Mouse (Mus musculus) right cerebral cortex, adult 18-20 months (tissue): ENCODE data around the gene Otud1.

Experiments used
- DNase-seq: peaks from one replicate; pipeline ENCODE4 v3.0.0; 2022; ENCODE audit warnings: mixed read lengths

The Otud1 gene

GRCm38 (mm10) chr2:19657158-19657874 lies at the start of gene Otud1:
Gene Otud1 (plus strand): TSS chr2:19657752.
- peak; percentile 98 for DNase-seq

GRCm38 (mm10) chr2:19607852-19608251 lies 49.7 kb upstream of the Otud1 start:
- DNase-seq: no peak

DNA sequence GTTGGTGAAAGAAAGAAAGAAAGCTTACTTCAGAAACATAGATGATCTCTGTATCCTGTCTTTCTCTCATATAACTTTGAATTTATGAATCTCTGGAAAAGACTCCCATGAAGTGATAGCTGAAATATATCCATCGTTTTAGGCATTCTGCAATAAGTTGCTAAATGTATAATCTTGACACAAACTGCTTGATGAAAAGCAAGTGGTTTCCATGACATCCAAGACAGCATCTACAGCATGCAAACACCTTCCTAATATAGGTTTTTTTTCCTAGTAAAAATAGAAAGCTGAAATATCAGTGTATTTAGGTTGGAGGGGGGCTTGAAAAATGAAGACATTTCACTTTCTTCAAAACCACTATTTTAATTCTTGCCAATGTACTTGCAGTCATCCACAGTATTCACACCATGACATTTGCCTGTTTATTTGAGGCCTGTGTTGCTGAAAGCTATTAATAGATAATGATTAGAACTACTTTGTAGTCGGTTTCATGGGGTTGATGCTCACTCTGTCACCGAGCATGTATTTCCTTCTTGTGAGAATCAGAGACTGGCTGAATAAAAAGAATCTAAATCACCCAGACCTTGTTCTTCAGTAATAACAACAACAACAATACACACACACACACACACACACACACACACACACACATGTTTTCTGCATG lies 49.0 kb upstream of the Otud1 start:
- no peak for DNase-seq

GRCm38 (mm10) chr2:19622041-19622440 lies 35.5 kb upstream of the Otud1 start:
- no peak for DNase-seq

GRCm38 (mm10) chr2:19627044-19627443 lies 30.5 kb upstream of the Otud1 start:
- DNase-seq: no peak

DNA sequence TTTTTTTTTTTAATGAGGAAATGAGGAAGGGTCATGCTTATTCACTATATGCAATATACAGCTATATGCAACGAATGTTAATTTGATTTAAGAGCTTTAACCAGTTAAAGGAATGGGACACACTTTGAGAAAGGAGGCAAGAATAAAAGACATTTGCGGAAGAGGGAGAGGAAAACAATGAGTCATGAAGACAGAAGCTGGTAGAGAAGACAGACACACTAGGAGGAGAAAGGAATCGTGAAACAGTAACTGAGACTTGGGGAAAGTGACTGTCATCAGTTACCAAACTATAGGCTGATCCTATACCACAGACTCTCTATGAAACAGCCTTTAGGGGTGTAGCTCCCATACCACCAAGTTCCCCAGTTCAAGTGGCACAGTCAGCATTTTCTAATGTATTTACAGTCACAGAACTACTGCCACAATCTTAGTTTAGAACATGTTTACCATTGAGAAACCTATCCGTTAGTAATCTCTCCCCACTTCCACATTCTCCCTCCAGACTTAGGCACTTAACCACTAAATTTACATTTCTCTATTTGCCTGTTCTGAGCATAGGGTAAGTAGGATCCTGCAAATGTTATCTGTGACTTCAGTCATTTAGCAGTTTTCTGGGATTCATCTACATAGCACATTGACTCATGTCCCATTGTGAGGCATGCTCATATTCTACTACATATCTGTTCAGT lies 29.5 kb upstream of the Otud1 start:
- DNase-seq: no peak

- no peak for DNase-seq
Observed at GRCm38 (mm10) chr2:19630544-19630943, 27.0 kb upstream of the Otud1 start.

DNA sequence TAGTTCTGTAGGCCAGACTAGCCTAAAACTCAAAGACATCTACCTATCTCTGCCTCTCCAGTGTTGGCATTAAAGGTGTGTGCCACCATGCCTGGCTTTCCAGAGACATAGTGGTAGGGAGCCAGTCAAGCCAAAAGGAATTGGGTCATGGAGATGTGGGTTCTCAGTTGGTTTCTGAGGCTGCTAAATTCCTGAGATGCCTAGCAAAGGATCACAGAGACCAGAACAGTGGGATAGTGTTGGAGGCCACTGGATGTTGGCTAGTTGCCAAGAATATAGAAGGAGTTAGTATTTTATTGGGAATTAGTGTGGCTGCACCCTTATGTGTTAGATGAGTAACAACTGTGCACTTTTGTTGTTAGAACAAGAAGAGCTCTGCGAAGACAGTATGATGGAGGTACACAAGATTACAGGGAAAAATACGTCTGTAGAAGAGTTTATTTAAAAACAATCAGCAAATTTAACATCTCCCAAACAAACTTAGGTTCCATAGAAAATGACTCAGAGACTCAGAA lies 24.1 kb upstream of the Otud1 start:
- no peak for DNase-seq

- DNase-seq: no peak
Observed at GRCm38 (mm10) chr2:19645182-19645581, 12.4 kb upstream of the Otud1 start.

DNA sequence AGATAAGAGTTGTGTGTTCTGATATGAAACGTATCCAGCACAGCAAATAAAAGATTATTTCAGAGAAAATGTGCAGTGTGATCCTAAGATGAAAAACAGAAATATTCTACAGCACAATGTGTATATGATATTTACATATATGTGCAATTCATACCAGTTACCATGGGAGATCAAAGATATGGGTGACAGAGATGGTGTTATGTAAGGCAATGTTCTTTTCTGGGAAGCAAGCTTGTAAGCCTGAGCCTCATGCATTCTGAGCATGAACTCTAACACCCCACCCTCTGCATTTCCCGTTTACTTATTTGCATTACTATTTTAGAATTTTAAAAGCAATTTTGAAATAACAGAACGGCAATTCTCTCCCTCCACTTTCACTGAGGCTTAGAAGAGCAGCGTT lies 11.4 kb upstream of the Otud1 start:
- DNase-seq: no peak

GRCm38 (mm10) chr2:19646910-19647309 lies 10.6 kb upstream of the Otud1 start:
- DNase-seq: peak; percentile 58

DNA sequence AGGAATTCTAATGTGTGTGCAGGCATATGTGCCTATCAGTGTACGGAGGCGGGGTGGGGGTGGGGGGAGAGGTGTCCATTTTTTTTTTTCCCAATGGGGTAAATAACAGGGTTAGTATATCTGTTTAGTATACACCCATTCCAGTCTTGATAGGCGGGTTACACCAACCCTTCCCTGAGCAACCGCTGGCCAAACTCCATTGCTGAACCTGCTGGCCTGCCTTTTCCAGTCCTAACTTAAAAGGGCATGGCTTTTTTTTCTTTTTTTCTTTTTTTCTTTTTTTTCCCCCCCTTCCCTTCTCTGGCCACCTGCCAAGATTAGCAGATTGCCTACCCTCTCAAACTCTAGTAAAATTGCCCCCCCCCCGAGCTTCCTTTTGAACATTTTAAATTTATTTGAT lies 1.1 kb upstream of the Otud1 start:
- no peak for DNase-seq

DNA sequence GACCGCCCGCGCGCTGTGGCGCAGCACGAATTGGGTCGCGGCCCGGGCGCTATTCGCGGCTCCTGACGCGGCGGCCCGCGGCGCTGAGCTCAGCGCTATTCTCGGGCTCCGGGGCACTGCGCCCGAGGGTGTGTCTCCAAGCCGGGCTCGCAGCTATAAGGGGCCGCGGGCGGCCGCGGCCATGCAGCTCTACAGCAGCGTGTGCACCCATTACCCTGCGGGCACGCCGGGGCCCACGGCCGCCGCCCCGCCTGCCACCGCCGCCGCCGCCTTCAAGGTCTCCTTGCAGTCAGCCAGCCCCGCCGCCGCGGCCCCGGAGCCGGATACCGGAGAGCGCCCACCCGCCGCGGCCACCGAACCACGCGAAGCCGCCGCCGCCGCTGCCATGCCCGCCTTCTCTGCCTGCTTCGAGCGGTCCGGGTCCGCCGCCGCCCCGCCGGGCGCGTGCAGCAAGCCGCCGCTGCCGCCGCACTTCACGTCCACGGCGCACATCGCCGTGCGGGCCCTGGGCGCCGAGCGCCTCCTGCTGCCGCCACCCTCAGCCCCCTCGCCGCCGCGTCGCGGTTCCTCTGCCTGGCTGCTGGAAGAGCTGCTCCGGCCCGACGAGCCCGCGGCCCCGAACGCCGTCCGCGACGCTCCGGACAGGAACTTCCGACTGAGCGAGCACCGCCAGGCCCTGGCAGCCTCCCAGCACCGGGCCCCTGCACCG lies 483 bp downstream of the Otud1 start:
- DNase-seq: peak; percentile 65

DNA sequence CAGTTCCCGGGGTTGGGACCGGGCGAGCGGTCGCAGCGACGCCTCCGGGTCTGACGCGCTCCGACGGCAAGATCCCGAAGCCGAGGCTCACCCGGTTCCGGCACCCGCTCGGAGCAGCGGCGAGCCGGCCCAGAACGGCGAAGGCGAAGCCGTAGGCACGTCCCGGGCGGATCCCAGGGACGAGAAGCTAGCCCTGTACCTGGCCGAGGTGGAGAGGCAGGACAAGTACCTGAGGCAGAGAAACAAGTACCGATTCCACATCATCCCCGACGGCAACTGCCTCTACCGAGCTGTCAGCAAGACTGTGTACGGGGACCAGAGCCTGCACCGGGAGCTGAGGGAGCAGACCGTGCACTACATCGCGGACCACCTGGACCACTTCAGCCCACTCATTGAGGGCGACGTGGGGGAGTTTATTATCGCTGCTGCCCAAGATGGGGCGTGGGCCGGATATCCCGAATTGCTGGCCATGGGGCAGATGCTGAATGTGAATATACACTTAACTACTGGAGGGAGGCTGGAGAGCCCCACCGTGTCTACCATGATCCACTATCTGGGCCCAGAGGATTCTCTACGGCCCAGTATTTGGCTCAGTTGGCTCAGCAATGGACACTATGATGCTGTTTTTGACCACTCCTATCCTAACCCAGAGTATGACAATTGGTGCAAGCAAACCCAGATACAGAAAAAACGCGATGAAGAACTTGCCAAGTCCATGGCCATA lies 1.3 kb downstream of the Otud1 start:
- DNase-seq: peak; percentile 30

DNA sequence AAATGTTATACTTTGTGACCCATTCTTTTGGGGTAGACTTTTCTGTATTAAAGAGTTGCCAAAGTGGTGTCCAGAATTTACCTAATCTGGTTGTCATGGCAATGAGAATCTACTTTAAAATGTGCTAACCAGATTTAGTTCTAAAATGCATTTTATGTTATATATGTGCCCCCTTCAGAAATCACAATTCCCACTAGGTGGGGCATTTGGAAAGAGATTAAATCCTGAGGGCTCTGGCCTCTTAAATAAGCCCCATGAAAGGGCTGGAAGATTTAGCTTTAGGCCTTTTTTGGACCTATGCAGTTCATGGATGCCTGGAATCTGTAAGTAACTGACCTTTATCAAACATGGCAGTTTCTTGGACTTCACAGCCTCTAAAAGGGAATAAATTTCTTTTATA lies 3.3 kb downstream of the Otud1 start:
- no peak for DNase-seq

DNA sequence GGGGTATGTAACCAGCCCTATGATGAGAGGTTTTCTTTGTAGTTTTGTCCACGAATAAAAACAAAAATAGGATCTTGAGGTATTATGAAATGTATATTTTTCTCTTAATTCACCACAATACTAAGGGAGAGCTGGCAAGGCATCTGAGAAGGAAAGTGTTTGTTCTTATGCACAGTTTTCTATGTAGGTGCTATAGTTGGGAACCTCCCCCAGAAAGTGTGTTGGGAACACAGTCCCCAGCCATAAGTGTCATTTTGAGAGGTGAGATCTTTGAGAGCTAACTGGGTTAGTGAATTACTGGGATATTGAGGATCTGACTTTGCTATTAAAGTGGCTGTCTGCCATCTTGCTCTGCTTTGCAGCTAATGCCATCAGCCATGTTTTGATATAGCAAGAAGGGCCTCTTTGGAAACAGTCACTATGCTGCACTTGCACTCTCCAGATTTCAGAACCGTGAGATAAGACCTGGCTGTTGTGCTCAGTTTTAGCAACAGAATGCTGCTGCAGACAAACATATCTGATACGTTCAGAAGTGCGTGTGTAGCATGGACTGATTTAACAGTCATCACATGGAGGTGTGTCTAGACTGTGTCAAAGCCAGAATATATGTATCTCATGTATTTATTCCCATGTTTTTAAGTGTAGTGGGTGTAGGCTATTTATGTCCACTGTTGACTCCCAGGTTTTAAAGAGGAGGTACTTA lies 5.7 kb downstream of the Otud1 start:
- peak; percentile 44 for DNase-seq

DNA sequence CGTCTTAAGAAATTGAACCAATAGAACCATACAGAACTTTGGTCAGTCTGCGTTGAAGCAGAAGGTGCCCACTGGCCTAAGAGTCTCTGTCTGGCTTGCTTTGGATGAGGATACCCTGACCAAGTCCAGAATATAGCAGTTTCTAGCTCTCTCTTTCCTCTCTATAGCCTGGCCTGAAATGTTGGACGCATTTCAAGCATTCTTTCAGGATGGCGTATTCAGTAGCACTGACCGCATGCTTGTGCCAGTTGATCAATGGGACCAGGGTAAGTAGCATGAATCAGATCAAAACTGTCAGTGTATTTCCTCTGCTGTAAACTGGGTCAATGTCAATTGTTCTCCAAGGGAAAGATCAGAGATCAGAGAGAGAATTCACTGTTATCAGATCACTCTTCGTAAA lies 6.6 kb downstream of the Otud1 start:
- no peak for DNase-seq

- DNase-seq: no peak
Observed at GRCm38 (mm10) chr2:19664555-19665475, 7.3 kb downstream of the Otud1 start.

DNA sequence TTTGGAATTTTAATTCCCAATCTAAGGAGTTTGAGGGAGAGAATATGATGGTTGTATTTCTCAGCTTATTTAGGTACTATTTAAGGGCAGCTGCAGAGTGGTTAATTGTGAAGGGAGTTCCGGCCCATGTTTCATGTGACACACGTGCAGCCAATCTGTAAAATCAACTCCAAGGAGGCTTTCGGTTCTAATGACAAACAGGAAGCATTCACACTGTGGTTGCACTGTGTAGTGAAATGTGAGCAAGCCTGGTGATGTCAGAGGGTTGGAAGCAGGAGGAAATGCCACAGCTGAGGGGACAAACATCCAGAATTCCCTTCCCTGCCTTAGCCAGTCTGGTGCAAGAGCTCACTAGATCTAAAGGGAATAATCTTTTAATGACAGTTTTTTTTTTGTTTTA lies 8.3 kb downstream of the Otud1 start:
- no peak for DNase-seq

GRCm38 (mm10) chr2:19670851-19671688 lies 13.5 kb downstream of the Otud1 start:
- DNase-seq: no peak
